Mouse (Mus musculus) kidney, postnatal 25 days (tissue): ENCODE measurements around the gene Rab22a.
A peak's percentile ranks its signal among the peaks of the same experiment; 100 is the strongest.
"Not testable (repeated sequence)": the region's sequence is repeated elsewhere in the genome, so short reads cannot be mapped to it uniquely, and the experiment has no call there.

Experiments used
- DNase-seq, 2 experiments: peaks; one replicate each; pipeline ENCODE4 v3.0.0; 2021; ENCODE audit warnings: mixed read lengths in 2 of 2

Rab22a gene

DNA sequence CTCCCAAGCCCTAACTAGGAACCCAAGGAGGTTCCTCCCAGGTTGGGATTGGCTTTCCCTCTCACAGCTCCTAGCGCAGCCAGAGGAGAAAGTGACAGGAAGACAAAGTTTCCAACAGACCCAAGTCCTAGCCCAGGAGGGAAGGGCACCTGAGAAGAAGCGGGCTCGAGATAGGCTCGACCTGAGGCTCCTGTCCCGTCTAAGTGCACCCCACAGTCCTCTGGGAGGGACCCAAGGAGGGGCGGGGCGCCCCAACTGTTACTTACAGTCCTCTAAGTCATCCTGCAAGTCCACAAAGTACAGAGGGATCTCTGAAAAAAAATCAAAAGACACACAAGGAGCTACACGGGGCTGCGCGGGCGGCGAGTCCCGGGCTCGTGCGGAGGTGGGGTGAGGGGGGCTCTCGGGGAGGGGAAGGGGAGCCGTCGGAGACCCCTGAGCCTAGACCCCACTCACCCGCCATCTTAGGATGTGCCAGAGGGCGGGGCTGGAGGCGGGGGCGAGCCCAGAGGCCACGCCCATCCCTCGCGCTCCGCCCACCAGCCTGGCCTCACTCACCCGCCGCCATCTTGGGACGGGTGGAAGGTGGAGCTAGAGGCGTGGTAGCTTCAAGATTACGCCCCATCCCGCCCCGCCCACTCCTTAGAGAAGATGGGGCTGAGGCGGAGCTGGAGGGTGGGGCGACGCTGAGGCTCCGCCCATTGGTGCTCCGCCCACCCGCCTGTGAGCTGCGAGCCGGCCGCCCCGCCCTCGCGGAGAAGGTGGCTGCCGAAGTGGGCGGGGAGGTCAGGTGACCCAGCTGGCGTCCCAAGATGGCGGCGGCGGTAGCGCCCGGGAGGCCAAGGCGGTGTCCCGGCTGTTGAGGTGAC, at the start of gene Rab22a:
TSS of gene Rab22a (plus strand) at position 704 of the 869 bp plus-strand sequence.
- DNase-seq: peak; percentile 97 to 98

DNA sequence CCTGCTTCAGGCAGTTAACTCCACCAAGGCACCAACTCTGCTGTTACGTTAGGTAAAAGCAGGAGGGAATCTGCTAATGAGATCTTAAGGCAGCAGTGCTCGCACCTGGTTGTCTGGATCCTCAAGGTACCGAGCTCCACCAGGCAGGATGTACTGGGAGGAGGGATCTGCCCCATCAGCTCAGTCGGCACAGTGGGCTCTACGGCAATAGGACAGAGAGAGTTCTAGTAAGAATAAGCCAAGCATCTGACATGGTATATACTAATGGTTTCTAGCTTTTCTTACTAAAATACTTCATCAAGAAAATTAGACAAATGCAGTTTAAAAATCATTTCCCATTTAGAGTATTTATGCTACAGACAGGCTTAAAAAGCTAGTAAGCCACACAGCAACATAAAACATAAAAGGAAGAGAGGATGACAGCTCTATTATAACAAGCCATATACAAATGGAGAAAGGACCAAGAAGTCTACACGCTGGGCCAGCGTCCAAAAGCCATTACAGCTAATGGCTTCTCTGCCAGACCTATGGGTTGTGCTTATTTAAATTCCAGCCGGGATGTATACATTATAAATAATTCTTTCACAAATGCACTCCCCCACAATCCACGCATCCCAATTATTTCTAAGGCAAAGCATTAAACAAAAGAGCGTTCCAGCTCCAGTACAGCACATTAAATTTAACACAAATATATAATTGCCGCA, 44.0 kb upstream of the Rab22a start:
- DNase-seq: no peak

DNA sequence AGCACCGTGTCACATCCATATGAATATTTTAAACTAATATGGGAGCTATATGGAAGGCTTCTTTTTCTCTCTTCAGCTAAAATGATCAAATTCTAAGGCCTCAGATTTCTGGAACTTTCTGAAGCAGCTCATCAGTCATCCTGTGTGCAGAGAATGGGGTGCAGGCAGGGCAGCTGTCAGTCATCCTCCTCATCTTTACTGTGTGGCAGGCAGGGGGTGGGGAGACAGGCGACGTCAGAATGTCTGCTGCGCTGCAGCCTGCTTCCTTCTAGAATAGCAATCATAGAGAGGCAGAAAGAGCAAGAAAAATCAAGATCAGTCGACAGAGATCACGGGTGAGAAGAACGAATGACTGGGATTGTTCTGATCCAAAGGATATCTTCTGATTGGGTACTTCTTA, 43.4 kb upstream of the Rab22a start:
- DNase-seq: no peak

DNA sequence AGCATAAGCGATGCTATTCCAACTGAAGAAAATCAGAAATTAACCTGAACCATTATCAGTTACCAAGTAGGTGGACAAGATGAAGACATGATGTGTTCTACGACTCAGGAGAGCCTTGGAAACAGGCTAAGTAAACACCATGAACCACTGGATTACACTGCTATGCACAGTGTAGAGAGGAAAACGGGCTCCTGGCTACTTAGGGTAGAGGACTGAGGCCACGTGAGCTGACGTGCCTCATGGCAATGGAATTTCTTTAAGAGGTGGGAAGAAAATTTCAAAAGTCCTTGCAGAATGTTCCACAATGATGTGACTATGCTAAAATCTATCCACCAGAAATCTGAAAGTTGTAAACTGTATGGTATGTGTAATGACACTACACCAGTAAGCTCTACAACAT, 40.4 kb upstream of the Rab22a start:
- DNase-seq: no peak

DNA sequence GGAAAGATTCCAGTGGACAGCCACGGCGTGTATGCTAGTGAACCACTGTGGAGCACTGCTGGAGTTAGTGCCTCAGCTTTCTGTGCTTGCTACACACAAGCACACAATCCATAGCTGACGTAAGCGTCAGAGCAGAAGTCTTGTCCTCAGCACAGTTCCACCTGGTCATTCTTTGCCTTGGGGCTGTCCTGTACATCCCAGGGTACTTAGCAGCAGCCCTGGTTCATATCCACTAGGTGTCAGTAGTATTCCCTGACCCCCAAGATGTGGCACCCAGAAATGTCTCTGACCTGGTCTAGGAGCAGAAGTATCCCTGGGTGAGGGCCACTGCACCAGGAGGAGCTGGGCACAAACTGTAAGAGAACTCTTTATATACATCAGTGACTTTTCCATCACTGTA, 38.9 kb upstream of the Rab22a start:
- DNase-seq: no peak

DNA sequence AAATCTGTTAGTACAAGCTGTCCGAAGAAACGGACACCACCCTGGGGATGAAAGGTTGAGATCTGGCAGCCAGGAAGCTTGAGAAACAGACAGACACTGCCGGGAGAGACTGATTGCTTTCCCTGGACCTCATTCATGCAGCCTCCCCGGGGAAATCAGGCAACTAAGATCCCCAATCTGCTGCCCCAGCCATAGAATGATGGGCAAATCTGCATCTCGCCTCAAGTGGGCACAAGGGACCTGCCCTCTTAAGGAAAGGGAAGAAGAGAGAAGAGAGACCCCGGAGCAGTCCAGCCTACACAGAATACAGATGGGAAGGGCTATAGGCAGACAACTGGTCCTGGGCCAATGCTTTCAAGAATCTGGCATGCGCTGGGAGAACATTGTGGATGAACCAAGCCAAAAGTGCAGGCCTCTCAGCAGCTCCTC, 37.4 kb upstream of the Rab22a start:
- DNase-seq: no peak

DNA sequence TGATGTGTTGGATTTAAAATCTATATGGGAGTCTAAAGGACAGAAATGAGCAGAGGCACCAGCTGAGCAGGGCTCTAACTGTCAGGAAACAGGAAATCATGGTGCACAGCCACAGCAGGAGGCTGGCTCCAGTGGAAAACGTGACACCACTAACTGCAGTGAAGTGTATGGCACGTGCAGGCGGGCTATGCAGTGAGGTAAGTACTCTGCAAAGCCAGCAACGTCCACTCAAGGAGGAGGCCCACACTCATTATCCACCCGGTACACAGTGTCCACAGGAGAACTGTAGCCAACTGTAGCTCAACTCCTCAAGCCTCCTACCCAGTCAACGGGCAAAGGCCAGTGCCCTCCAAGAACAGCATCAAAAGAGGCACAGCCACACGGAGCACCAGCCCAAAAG, 34.9 kb upstream of the Rab22a start:
- DNase-seq: no peak

GRCm38 (mm10) chr2:173625786-173626185, 33.8 kb upstream of the Rab22a start:
- DNase-seq: no peak

DNA sequence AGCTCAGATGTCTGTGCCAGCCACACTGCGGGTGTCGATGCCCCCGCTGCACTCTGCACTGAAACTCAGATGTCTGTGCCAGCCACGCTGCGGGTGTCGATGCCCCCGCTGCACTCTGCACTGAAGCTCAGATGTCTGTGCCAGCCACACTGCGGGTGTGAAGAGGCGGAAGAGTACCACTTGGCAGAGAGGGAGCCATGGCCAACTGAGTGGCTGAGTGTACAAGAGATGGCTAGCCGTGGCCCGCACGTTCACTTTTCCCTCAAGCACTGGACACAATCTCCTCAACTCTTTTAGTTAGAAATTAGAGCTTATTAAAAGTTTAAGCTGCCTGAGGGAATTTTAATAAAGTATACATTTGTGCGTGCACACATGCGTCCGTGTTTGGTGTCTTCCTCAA, 25.5 kb upstream of the Rab22a start:
- DNase-seq: not testable (repeated sequence)

DNA sequence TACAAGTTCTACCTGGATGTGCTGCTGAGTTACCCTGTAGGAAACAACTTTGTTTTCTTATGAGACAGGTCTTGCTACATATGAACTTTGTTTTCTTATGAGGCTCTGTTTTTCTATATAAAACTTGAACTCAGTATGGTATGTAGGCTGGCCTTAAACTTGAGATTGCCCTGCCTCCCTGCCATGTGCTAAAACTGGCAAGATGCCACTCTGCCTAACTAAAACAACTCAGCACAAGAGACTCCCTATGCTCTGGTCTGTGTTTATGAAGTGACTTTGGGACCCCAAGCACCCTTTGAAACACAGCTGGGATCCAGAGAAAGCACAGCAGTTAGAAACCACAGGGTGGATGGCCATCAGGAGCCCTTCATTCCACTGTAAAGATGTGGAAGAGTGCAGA, 18.2 kb upstream of the Rab22a start:
- DNase-seq: no peak

DNA sequence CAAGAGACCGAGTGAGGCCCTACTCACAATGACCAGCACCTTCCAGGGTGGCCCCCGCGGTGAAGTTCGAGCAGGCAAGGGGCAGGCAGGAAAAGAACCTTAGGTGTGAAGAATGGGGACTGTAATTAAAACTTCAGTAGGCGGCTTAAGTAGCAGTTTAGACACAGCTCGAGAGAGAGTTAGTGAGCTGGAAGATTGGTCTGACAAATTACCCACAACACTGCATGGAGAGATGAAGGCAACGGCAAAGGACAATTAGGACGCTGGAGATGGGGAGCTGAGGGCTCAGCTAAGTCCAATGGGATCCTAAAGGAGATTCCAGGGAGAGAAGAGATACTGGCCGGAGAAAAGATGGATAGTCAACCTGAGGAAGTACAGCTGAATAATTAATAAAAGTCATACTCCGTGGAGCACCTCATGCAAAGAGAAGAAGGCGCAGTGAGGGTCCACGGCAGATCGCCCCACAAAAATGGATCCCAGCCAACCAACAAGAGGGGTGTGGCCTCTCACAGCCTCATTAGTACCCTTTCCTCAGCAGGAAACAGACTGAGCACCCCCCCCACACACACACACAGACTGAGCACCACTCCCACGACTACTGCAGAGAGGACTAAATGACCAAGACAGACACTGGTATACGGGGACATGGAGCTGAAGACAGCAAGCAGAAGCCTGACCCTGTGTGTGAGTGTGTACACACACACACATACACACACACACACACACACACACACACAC, 17.1 kb upstream of the Rab22a start:
- DNase-seq: peak in 1 of 2 experiments; percentile 6

DNA sequence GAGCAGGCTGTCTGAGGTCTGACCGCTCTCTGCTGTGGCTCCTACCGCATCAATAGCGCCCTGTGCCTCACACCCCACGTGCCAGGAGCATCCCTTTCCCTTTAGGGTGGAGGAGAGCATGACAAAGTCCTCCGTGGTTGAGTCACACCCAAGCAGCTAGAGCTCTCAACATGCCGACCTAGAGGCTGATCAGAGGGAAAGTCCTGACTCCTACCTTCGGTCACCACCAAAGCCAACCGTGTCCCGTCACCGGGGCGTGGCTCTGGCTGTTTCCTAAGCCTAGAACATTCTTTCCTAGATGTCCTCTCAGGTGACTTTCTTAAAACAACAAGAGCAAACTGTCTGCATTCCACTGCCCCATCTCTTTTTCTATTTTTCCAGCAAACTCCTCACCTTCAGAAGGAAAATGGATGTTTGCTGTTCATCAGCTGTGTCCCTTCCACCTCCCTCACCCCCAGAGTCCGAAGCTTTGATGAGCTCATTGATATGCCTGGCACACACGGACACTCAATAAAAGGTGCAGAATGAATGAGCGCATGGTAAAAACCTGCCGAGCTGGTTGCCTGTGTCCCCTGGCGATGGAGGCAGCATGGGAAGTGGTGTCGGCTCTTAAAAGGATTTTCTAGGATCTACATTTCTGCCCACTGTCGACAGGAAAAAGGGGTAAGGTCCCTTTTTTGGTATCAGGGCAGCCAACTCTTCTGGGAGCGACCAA, 12.2 kb upstream of the Rab22a start:
- DNase-seq: peak; percentile 9 to 54

- no peak for DNase-seq
Measured at GRCm38 (mm10) chr2:173649762-173650161, 9.8 kb upstream of the Rab22a start.

DNA sequence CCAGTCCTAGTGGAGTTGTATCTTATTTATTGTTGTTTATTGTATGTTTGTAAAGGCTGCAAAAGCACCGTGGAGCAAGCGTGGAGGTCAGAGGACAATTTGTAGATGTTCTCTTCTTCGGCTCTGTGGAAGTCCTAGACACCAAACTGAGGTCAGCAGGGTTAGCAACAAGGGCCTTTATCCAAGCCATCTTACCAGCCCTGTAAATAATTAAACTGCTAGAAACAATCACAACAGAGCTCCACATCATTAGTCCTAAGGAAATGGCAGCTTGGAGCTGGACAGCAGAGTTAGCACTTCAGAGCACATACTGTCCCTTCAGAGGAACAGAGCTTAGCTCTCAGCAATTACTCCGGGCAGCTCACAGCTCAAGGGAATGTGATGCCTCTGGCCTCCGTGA, 6.0 kb upstream of the Rab22a start:
- peak; percentile 20 to 47 for DNase-seq

- no peak for DNase-seq
Measured at GRCm38 (mm10) chr2:173657736-173658135, 1.8 kb upstream of the Rab22a start.

GRCm38 (mm10) chr2:173658517-173658916, 1.0 kb upstream of the Rab22a start:
- no peak for DNase-seq

- DNase-seq: no peak
Measured at GRCm38 (mm10) chr2:173659926-173660684, 545 bp downstream of the Rab22a start.

DNA sequence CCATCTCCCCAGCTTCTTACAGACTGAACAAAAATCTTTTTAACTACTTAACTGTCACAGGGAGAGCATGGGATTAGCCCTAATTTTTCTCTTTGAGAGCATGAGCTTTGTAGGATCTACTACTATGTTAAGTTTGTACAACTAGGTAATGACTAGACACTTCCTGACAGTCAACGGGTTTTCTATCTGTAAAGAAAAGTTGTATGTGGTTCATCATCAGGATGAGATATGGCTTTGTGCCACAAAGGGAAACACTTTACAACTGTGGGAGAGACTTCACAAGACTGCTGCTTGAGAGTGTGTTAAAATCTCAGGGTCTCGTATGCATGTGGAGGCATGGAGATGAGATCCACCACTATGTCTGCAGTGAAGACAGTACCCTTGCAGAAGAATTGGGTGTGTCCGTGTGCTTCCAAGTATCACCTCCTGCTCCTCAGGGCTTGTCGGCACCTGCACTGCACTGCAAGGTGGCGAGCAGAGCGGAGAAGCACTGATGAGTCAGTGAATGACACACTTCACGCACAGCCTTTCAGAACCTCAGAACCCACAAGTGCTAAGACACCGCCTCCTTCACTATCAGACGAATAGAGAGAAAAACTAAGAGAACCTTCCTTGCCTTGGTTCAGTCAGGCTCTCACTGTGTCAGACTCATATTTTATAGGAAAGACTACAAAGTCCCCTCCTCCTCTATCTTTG, 2.8 kb downstream of the Rab22a start:
- no peak for DNase-seq

DNA sequence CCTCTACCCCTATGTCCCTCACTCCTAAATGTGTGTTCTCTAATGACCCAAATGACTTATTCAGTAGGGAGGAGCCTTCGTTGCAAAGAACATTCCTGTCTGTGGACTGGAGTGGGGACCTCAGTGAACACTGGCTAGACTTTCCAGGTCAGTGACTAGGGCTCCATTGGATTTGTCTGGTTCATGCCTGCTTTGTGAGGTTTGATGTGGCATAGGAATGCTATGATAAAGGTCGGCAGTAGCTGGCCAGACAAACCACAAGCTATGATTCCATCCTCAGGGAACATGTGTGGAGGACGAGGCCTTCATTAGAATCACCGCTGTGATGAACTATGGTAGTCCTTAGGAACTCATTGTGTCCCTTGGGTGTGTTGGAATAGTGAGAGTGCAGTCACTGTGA, 5.2 kb downstream of the Rab22a start:
- DNase-seq: peak in 1 of 2 experiments; percentile 47

DNA sequence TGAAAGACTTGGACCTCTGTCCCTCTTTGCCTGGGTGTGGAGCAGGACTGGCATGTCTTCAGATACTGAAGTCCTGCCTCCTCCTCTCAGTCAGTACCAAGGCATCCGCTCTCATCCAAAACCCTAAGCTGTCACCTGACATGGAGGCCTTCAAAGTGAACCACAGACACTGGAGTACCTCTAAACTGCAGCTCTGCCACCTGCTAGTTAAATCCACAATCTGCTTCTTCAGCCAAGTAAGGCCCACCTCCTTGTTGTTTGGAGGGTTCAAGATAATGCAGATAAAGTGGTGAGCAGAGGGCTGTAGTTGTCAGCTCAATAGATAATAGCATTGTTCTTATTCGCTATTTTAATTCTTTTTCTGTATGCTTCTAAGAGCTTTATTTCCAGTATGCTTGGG, 5.7 kb downstream of the Rab22a start:
- DNase-seq: no peak

DNA sequence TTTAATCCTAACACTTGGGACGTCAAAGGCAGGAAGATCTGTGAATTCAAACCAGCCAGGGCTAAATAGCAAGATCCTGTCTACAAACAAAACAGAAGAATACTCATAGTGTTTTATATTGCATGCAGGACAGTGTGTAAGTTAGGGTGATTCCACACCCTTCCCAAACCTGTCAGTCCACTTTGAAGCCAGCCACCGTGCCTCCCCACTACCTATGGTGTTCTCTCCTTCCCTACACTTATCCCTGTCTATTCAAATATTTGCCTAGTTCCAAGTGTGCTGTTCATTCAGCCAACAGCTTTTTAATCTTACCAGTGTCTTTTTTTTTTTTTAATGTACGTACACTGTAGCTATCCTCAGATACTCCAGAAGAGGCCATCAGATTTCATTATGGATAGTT, 7.3 kb downstream of the Rab22a start:
- no peak for DNase-seq
